Mouse (Mus musculus) MEL (cell line): ENCODE data around the gene Ddx46. TPM values are rescaled to one million over a fixed set of nuclear protein-coding genes. Genes with fewer than 3 reads are reported as not detected.
"Not testable (repeated sequence)": the region's sequence is repeated elsewhere in the genome, so short reads cannot be mapped to it uniquely, and the experiment has no call there.

Experiments
- DNase-seq: peaks from one replicate; pipeline ENCODE4 v3.0.0; 2011; ENCODE audit warnings: low read depth, low spot score
- H3K27ac ChIP-seq: 2 replicates; pipeline ENCODE4 v1.5.1; 2012; ENCODE audit warnings: low read depth, mild to moderate bottlenecking, control low read depth, low read length, moderate library complexity; ENCODE audit not compliant: control insufficient read depth
- H3K27me3 ChIP-seq, 2 experiments: fragments of 150-350 bp in 1 of 2; sonication (generic) in 1 of 2; 2 replicates each; pipeline ENCODE4 v1.6.1; 2012; ENCODE audit warnings: low read length in 2 of 2, mild to moderate bottlenecking in 2 of 2, improper control_type of control experiment in 1 of 2, moderate library complexity in 1 of 2; ENCODE audit not compliant: insufficient read depth in 2 of 2, control insufficient read depth in 1 of 2
- H3K36me3 ChIP-seq, 2 experiments: 2 replicates each; pipeline ENCODE4 v1.6.1; 2012 to 2014; ENCODE audit warnings: low read length in 2 of 2, improper control_type of control experiment in 1 of 2, inconsistent platforms in 1 of 2, mild to moderate bottlenecking in 1 of 2; ENCODE audit not compliant: insufficient read depth in 2 of 2, control insufficient read depth in 1 of 2
- H3K4me1 ChIP-seq, 2 experiments: fragments of 150-350 bp in 1 of 2; sonication (generic) in 1 of 2; 2 replicates each; pipeline ENCODE4 v1.6.1; 2012; ENCODE audit warnings: low read length in 2 of 2, improper control_type of control experiment in 1 of 2, mild to moderate bottlenecking in 1 of 2; ENCODE audit not compliant: insufficient read depth in 2 of 2, control insufficient read depth in 1 of 2
- H3K4me3 ChIP-seq, 2 experiments: fragments of 150-350 bp in 1 of 2; sonication (generic) in 1 of 2; 2 replicates each; pipeline ENCODE4 v1.5.1; 2012; ENCODE audit warnings: low read depth in 2 of 2, low read length in 2 of 2, mild to moderate bottlenecking in 2 of 2, moderate library complexity in 2 of 2, control low read depth in 1 of 2, improper control_type of control experiment in 1 of 2; ENCODE audit not compliant: control insufficient read depth in 1 of 2, insufficient read depth in 1 of 2
- H3K79me2 ChIP-seq: 2 replicates; pipeline ENCODE4 v1.6.1; 2012; ENCODE audit warnings: mild to moderate bottlenecking, low read length, moderate library complexity; ENCODE audit not compliant: control insufficient read depth, poor library complexity, insufficient read depth
- H3K9ac ChIP-seq: 2 replicates; pipeline ENCODE4 v1.6.1; 2012; ENCODE audit warnings: low read depth, mild to moderate bottlenecking, control low read depth, low read length, moderate library complexity; ENCODE audit not compliant: control insufficient read depth, poor library complexity, severe bottlenecking
- H3K9me3 ChIP-seq: fragments of 150-350 bp; sonication (generic); replicated peaks from 2 replicates; pipeline ENCODE4 v1.6.1; 2012; ENCODE audit warnings: mild to moderate bottlenecking, low read length, improper control_type of control experiment, moderate library complexity; ENCODE audit not compliant: insufficient read depth
- CTCF ChIP-seq, 3 experiments: IDR thresholded peaks in 2 of 3; conservative IDR thresholded peaks in 1 of 3; 2 replicates each; pipeline ENCODE4 v1.5.1; 2011 to 2012; ENCODE audit warnings: low read length in 3 of 3, low read depth in 2 of 3, mild to moderate bottlenecking in 2 of 3, improper control_type of control experiment in 1 of 3, inconsistent platforms in 1 of 3, mixed read lengths in 1 of 3, moderate library complexity in 1 of 3; ENCODE audit not compliant: control insufficient read depth in 1 of 3, insufficient read depth in 1 of 3, poor library complexity in 1 of 3, severe bottlenecking in 1 of 3
- ELF1 ChIP-seq: IDR thresholded peaks from 2 replicates; pipeline ENCODE4 v1.6.1; 2014; ENCODE audit warnings: low read depth, mild to moderate bottlenecking, inconsistent platforms, low read length, improper control_type of control experiment, moderate library complexity
- ETS1 ChIP-seq: IDR thresholded peaks from 2 replicates; pipeline ENCODE4 v1.6.1; 2012; ENCODE audit warnings: low read depth, mild to moderate bottlenecking, inconsistent platforms, low read length, improper control_type of control experiment, moderate library complexity
- GATA1 ChIP-seq: IDR thresholded peaks from 2 replicates; pipeline ENCODE4 v1.6.1; 2011; ENCODE audit warnings: low read depth, low read length, improper control_type of control experiment
- JUND ChIP-seq: IDR thresholded peaks from 2 replicates; pipeline ENCODE4 v1.6.1; 2011; ENCODE audit warnings: low read depth, mild to moderate bottlenecking, improper control_type of control experiment, low read length
- KAT2A ChIP-seq: conservative IDR thresholded peaks from 2 replicates; pipeline ENCODE4 v1.6.1; 2012; ENCODE audit warnings: low read depth, low read length, improper control_type of control experiment, inconsistent platforms
- MAFK ChIP-seq: IDR thresholded peaks from 2 replicates; pipeline ENCODE4 v1.6.1; 2011; ENCODE audit warnings: low read depth, mild to moderate bottlenecking, low read length, improper control_type of control experiment, borderline replicate concordance
- MAX ChIP-seq: IDR thresholded peaks from 2 replicates; pipeline ENCODE4 v1.6.1; 2011; ENCODE audit warnings: low read length, improper control_type of control experiment
- MAZ ChIP-seq: IDR thresholded peaks from 2 replicates; pipeline ENCODE4 v1.6.1; 2012; ENCODE audit warnings: low read depth, mild to moderate bottlenecking, inconsistent platforms, low read length, improper control_type of control experiment
- MXI1 ChIP-seq: IDR thresholded peaks from 2 replicates; pipeline ENCODE4 v1.6.1; 2011; ENCODE audit warnings: mild to moderate bottlenecking, low read depth, low read length, improper control_type of control experiment
- MYC ChIP-seq: IDR thresholded peaks from 2 replicates; pipeline ENCODE4 v1.6.1; 2011; ENCODE audit warnings: low read depth, mild to moderate bottlenecking, low read length, improper control_type of control experiment, moderate library complexity
- NRF1 ChIP-seq: IDR thresholded peaks from 2 replicates; pipeline ENCODE4 v1.6.1; 2014; ENCODE audit warnings: low read depth, mild to moderate bottlenecking, inconsistent platforms, low read length, improper control_type of control experiment, moderate library complexity; ENCODE audit not compliant: poor library complexity, insufficient read depth, severe bottlenecking
- POLR2A ChIP-seq, 2 experiments: IDR thresholded peaks; 2 replicates each; pipeline ENCODE4 v1.6.1; 2011 to 2012; ENCODE audit warnings: low read length in 2 of 2, mild to moderate bottlenecking in 2 of 2, control low read depth in 1 of 2, improper control_type of control experiment in 1 of 2, low read depth in 1 of 2, moderate library complexity in 1 of 2; ENCODE audit not compliant: control insufficient read depth in 1 of 2, insufficient read depth in 1 of 2, poor library complexity in 1 of 2
- POLR2AphosphoS2 ChIP-seq: IDR thresholded peaks from 2 replicates; pipeline ENCODE4 v1.6.1; 2011; ENCODE audit warnings: low read length, improper control_type of control experiment
- TCF12 ChIP-seq: IDR thresholded peaks from 2 replicates; pipeline ENCODE4 v1.6.1; 2014; ENCODE audit warnings: low read depth, mild to moderate bottlenecking, inconsistent platforms, low read length, improper control_type of control experiment, moderate library complexity
- polyA plus RNA-seq, 2 experiments: library from polyadenylated mRNA; stranded (reverse) in 1 of 2; unstranded in 1 of 2; fragments of >175 nt in 1 of 2; fragments of >200 nt in 1 of 2; gene quantifications; 2 replicates each; pipeline versions ENCODE4 v1.2.1 to v1.2.4; 2012; ENCODE audit warnings: low replicate concordance in 2 of 2, low read depth in 1 of 2; ENCODE audit not compliant: insufficient read length in 2 of 2, insufficient read depth in 1 of 2, missing spikeins in 1 of 2
- total RNA-seq: library from RNA; depleted of rRNA; stranded (reverse); fragments of 300-350 nt; gene quantifications from 2 replicates; pipeline ENCODE4 v1.2.3, GENCODE M21; 2012

Gene Ddx46
- total and polyA plus RNA-seq, 3 experiments, result 58.3 to 122 (median 89.5) TPM

DNA sequence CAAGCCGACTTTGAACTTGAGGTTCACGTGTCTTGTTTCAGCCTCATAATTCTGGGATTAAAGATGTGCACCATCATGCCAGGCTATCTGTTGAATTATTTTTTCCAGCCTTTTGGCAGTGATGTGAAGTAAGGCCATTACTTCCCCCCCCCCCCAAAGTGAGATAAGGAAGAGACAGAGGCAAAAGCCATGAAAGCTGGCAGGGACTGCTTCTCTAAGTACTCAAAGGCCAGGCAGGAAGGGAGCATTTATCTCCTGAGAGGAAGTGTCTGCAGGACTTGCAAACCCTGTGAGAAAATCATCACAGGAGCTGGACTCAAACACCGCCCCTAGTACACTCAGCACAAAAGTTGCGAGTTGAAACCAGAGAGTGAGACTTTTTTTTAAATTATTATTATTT is 15.5 kb upstream of the Ddx46 start:
- no peaks in the 10 kb centered on the region for H3K27me3 ChIP-seq
- peak overlapping the region; percentile 11 for H3K27ac ChIP-seq
- H3K4me1 ChIP-seq, result peaks cover 0 to 20% of the 10 kb centered on the region in 2 experiments; a peak in 2 of 4 replicates
- no peak overlapping the region for H3K4me3 ChIP-seq
- H3K9me3 ChIP-seq, result no peaks in the 10 kb centered on the region
- peaks cover 11% of the 10 kb centered on the region for H3K79me2 ChIP-seq
- peak; percentile 72 for DNase-seq
- TF ChIP-seq GATA1, result peak; percentile 55
- TF ChIP-seq MAFK, result no peak
- TF ChIP-seq, all 39 proteins: peak for 1
- Histone ChIP-seq H3K36me3 (peaks cover 0 to 25% of the 10 kb centered on the region in 2 experiments; a peak in 2 of 4 replicates), H3K9ac (no peak overlapping the region)

DNA sequence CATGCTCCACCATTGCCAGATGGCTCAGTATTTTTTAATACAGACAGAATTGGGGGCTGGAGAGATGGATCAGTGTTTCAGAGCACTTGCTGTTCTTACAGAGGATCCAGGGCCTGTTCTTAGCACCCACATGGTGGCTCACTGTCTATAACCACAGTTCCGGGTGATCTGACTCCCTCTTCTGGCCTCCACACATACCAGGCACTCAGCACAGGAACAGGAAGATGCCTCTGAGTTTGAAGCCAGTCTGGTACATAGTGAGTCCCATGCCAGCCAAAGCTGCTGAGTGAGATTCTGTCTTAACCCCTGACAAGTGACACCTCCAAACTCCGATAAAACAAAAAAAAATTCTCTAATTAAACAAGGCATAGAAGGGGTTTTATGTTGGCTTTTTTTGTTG is 14.6 kb upstream of the Ddx46 start:
- peak; percentile 56 for DNase-seq
- Histone ChIP-seq H3K27ac (0 out of 2 replicates have a peak overlapping the region, but pooled peaks have one; percentile 0), H3K4me1 (peaks cover 0 to 16% of the 10 kb centered on the region in 2 experiments; a peak in 2 of 4 replicates), H3K36me3 (peaks cover 0 to 27% of the 10 kb centered on the region in 2 experiments; a peak in 2 of 4 replicates), H3K9me3 (no peaks in the 10 kb centered on the region), H3K79me2 (peaks cover 17% of the 10 kb centered on the region), H3K9ac (no peak overlapping the region), H3K4me3 (no peak overlapping the region), H3K27me3 (no peaks in the 10 kb centered on the region)
- no peak for TF ChIP-seq NRF1
- TF ChIP-seq GATA1, result no peak
- no peak for TF ChIP-seq KAT2A
- no peak for TF ChIP-seq ETS1
- peak in 1 of 3 experiments; percentile 27; a peak in 2 of 6 replicates for TF ChIP-seq CTCF (IDR thresholded peaks at IDR 0.05 in 2 of 3, conservative IDR thresholded peaks at IDR 0.05 in 1 of 3; ENCODE audit: control insufficient read depth in 1 of 3, insufficient read depth in 1 of 3, low read depth in 2 of 3, low read length in 3 of 3, poor library complexity in 1 of 3, severe bottlenecking in 1 of 3)
- no peak for TF ChIP-seq POLR2AphosphoS2
- no peak for TF ChIP-seq MYC
- TF ChIP-seq MAZ, result no peak
- peak; percentile 36; the same call in 1 of the 2 replicates for TF ChIP-seq MXI1
- TF ChIP-seq MAX, result peak; percentile 35; the same call in 1 of the 2 replicates
- TF ChIP-seq POLR2A (IDR thresholded peaks at IDR 0.05; ENCODE audit: control insufficient read depth in 1 of 2, insufficient read depth in 1 of 2, low read depth in 1 of 2, low read length in 2 of 2, poor library complexity in 1 of 2), result 0 out of 4 replicates have a peak, but pooled peaks of 1 of the 2 experiments have one; percentile 21
- peak; percentile 59; the same call in 1 of the 2 replicates for TF ChIP-seq ELF1
- TF ChIP-seq JUND, result no peak

DNA sequence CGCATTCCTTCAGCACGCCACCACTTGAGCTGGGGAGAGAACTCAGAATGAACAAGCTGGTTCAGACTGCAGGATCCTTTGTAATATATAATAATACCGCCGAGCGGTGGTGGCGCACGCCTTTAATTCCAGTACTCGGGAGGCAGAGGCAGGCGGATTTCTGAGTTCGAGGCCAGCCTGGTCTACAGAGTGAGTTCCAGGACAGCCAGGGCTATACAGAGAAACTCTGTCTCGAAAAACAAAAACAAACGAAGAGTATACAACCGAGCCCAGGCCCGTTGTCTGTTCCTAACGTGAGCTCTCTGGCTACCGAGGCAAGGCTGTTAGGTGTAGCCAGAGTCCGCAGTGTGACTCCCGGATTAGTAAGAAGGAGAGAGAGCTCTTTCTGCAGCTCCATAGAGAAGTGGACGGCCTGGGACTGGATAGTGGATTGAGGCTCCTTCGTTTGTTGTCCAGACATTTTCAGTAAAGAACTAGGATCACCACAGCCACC is 12.6 kb upstream of the Ddx46 start:
- Histone ChIP-seq H3K4me3 (peak overlapping the region; percentile 59 to 81), H3K36me3 (peaks cover 0 to 27% of the 10 kb centered on the region in 2 experiments; a peak in 2 of 4 replicates), H3K79me2 (peaks cover 18% of the 10 kb centered on the region), H3K9ac (peak overlapping the region; percentile 77), H3K27ac (peak overlapping the region; percentile 83), H3K4me1 (peaks cover 0 to 16% of the 10 kb centered on the region in 2 experiments; a peak in 2 of 4 replicates)
- not testable (repeated sequence) for H3K27me3 ChIP-seq, H3K9me3 ChIP-seq, DNase-seq
- TF ChIP-seq TCF12, result 0 out of 2 replicates have a peak, but pooled peaks have one; percentile 11
